Mouse (Mus musculus): ENCODE results near the gene Tcf25.

DNA sequence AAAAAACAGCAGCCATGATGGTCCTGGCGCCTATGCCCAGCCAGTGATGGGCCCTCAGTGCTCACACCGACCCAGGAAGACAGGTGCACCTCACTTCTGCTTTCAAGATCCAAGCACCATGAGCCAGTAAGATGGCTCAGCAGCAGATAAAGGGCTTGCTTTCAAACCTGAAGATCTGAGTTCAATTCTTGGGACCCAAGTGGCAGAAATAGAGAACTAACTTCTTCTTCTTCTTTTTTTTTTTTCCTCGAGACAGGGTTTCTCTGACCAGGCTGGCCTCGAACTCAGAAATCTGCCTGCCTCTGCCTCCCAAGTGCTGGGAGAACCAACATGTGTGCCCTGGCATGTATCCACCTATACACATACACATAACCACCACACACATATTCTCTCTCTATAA lies 46.2 kb downstream of the Tcf25 start:
- TF ChIP-seq CTCF (IDR thresholded peaks at IDR 0.05; ENCODE audit: control insufficient read depth, insufficient read depth, insufficient replicate concordance, low read depth, low read length) (no peak), POLR2A (IDR thresholded peaks at IDR 0.05; ENCODE audit: control insufficient read depth, low read depth, low read length) (no peak)
